Mouse (Mus musculus) intestine, postnatal 0 days (tissue): ENCODE results near the gene Ubn1. TPM values are rescaled to one million over a fixed set of nuclear protein-coding genes. Genes with fewer than 3 reads are reported as not detected.

ENCODE experiments used
- ATAC-seq: fragments of 200-750 bp; cut with Nextera tagmentation; 2 replicates; pipeline ENCODE4 v1.8.0; 2017; ENCODE audit warnings: mild to moderate bottlenecking, moderate TSS enrichment, moderate library complexity
- H3K27ac ChIP-seq: fragments of 300-500 bp; sonication (generic); 2 replicates; pipeline ENCODE4 v1.5.1; 2014; ENCODE audit warnings: mild to moderate bottlenecking, low read depth, low read length, moderate library complexity
- H3K27me3 ChIP-seq: fragments of 300-500 bp; sonication (generic); replicated peaks from 2 replicates; pipeline ENCODE4 v1.6.1; 2014; ENCODE audit warnings: low read length, mixed read lengths; ENCODE audit not compliant: control insufficient read depth, insufficient read depth
- H3K36me3 ChIP-seq: fragments of 300-500 bp; sonication (generic); 2 replicates; pipeline ENCODE4 v1.6.1; 2014; ENCODE audit warnings: mild to moderate bottlenecking, moderate library complexity; ENCODE audit not compliant: control insufficient read depth, insufficient read depth
- H3K4me1 ChIP-seq: fragments of 300-500 bp; sonication (generic); replicated peaks from 2 replicates; pipeline ENCODE4 v1.6.1; 2014; ENCODE audit warnings: antibody characterized with exemption, low read length, mixed read lengths; ENCODE audit not compliant: control insufficient read depth, insufficient read depth
- H3K4me2 ChIP-seq: fragments of 300-500 bp; sonication (generic); replicated peaks from 2 replicates; pipeline ENCODE4 v1.6.1; 2014; ENCODE audit warnings: low read depth, mild to moderate bottlenecking, moderate library complexity
- H3K4me3 ChIP-seq: fragments of 300-500 bp; sonication (generic); 2 replicates; pipeline ENCODE4 v1.5.1; 2014; ENCODE audit warnings: low read depth, low read length
- H3K9ac ChIP-seq: fragments of 300-500 bp; sonication (generic); 2 replicates; pipeline ENCODE4 v1.6.1; 2014; ENCODE audit warnings: mild to moderate bottlenecking, low read depth, low read length
- H3K9me3 ChIP-seq: fragments of 300-500 bp; sonication (generic); 2 replicates; pipeline ENCODE4 v1.6.1; 2016; ENCODE audit warnings: mixed run types; ENCODE audit not compliant: control insufficient read depth
- CTCF ChIP-seq: sonication (generic); IDR thresholded peaks from 2 replicates; pipeline ENCODE4 v1.5.1; 2016; ENCODE audit warnings: low read depth, mild to moderate bottlenecking, control low read depth, antibody characterized with exemption, moderate library complexity
- WGBS: fragments of 180-500 bp; shearing (Covaris S2); extraction: QIAGEN DNeasy Blood & Tissue Kit; methylation state at CpG from one replicate; pipeline ENCODE4 v1.1.7; 2014; 5-methylcytosine and 5-hydroxymethylcytosine counted together
- polyA plus RNA-seq: library from polyadenylated mRNA; unstranded; fragments of >200 nt; fragmentation: Nextera tagmentation; extraction: Ambion mirVana; gene quantifications from 2 replicates; pipeline ENCODE4 v1.2.1, GENCODE M21; 2015

Ubn1 gene
- polyA plus RNA-seq, 1 experiment from 2014 or later = 14.7 TPM

DNA sequence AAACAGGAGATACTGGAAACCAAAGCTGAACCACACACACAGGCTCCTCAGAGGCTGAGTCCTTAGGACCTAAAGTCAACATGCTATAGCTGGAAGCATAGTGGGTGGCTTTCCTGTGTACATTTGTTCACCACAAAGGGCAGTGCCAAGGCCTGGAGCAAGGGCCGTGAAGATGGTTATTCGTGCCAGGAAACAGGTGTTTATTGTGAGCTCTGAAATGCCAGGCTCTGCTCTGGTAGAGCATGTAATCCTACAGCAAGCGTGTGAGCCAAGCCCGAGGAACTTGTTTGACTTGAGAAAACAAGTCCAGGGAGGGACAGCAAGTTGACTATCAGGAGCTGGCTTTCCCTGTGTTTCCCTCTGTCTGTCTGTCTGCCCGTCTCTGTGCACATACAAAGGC is 43.4 kb downstream of the Ubn1 start:
- WGBS = 83% methylated on average over 5 of the region's 5 CpGs
- H3K4me2 ChIP-seq = no peak overlapping the region
- TF ChIP-seq CTCF = no peak
- no peaks in the 10 kb centered on the region for H3K27me3 ChIP-seq
- ATAC-seq = no peak
- no peaks in the 10 kb centered on the region for H3K4me1 ChIP-seq
- no peaks in the 10 kb centered on the region for H3K9me3 ChIP-seq
- no peaks in the 10 kb centered on the region; the same call in 1 of the 2 replicates for H3K36me3 ChIP-seq
- no peak overlapping the region for H3K4me3 ChIP-seq
- H3K9ac ChIP-seq = no peak overlapping the region
- H3K27ac ChIP-seq = no peak overlapping the region

GRCm38 (mm10) chr16:5096504-5096903 is 46.6 kb downstream of the Ubn1 start:
- WGBS = 88% methylated on average over 8 of the region's 8 CpGs
- Histone ChIP-seq H3K27ac (no peak overlapping the region), H3K4me2 (no peak overlapping the region), H3K36me3 (no peaks in the 10 kb centered on the region), H3K9ac (no peak overlapping the region), H3K9me3 (no peaks in the 10 kb centered on the region), H3K4me1 (no peaks in the 10 kb centered on the region), H3K27me3 (no peaks in the 10 kb centered on the region), H3K4me3 (no peak overlapping the region)
- no peak for ATAC-seq
- TF ChIP-seq CTCF = no peak

- Histone ChIP-seq H3K4me1 (no peaks in the 10 kb centered on the region), H3K27ac (no peak overlapping the region), H3K36me3 (no peaks in the 10 kb centered on the region), H3K9me3 (no peaks in the 10 kb centered on the region), H3K4me2 (no peak overlapping the region), H3K9ac (no peak overlapping the region), H3K27me3 (no peaks in the 10 kb centered on the region), H3K4me3 (no peak overlapping the region)
- TF ChIP-seq CTCF = no peak
- WGBS = 65% methylated on average over 6 of the region's 6 CpGs
- no peak for ATAC-seq
Measured at GRCm38 (mm10) chr16:5101000-5101399, 51.1 kb downstream of the Ubn1 start.

- Histone ChIP-seq H3K4me2 (peak overlapping the region; percentile 21), H3K27me3 (no peaks in the 10 kb centered on the region), H3K4me1 (peaks cover 5% of the 10 kb centered on the region), H3K9ac (no peak overlapping the region), H3K27ac (no peak overlapping the region), H3K4me3 (no peak overlapping the region), H3K36me3 (no peaks in the 10 kb centered on the region), H3K9me3 (no peaks in the 10 kb centered on the region)
- no peak for TF ChIP-seq CTCF
- no peak for ATAC-seq
- 49% methylated on average over 7 of the region's 7 CpGs for WGBS
Measured at GRCm38 (mm10) chr16:5109877-5110276, 60.0 kb downstream of the Ubn1 start.

DNA sequence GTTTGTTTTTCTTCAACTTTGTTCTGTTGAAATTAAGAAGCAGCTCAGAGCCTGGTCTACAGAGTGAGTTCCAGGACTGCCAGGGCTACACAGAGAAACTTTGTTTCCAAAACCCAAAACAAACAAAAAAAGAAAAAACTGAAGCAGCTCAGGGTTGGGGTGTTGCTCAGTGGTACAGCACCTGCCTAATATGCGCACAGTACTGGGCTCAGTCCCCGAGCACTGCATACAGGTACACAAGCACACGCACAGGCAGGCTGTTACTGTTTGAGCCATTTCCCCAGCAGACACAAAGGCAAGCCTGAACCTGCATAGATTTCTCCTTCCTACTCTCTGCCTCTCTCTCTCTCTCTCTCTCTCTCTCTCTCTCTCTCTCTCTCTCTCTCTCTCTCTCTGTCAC is 61.2 kb downstream of the Ubn1 start:
- H3K4me3 ChIP-seq = no peak overlapping the region
- WGBS = 85% methylated on average over 3 of the region's 3 CpGs
- no peak overlapping the region for H3K27ac ChIP-seq
- peaks cover 5% of the 10 kb centered on the region for H3K4me1 ChIP-seq
- no peaks in the 10 kb centered on the region for H3K27me3 ChIP-seq
- no peak overlapping the region for H3K9ac ChIP-seq
- H3K36me3 ChIP-seq = no peaks in the 10 kb centered on the region
- no peak for ATAC-seq
- TF ChIP-seq CTCF = no peak
- H3K9me3 ChIP-seq = no peaks in the 10 kb centered on the region
- H3K4me2 ChIP-seq = no peak overlapping the region

DNA sequence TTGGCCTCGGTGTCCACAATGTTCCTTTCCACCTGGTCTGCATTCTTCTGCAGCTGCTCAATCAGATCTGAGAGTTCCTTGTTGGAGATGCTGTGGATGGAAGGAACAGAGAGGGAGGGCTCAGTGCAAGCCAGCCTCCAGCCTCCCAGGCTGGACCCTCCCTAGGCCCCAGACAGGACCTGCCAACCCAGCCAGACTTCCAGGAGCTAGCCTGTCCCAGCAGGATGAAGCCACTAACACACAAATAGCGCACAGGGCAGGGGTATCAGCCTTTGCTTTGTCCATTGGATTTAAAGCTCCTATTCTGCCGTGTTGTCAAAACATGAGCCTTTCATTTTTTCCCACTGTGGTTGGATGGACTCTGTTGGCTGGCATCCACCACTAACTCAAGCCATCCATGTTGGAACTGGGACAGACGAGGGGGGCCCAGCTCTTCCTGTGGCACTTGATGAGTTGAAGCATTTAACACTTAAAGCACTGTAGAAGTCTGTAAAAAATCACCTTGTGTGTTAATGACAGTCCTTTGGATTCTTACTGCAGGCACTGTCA is 63.2 kb downstream of the Ubn1 start:
- H3K4me3 ChIP-seq = no peak overlapping the region
- no peaks in the 10 kb centered on the region for H3K9me3 ChIP-seq
- no peak overlapping the region for H3K27ac ChIP-seq
- ATAC-seq = no peak
- no peak overlapping the region for H3K9ac ChIP-seq
- no peaks in the 10 kb centered on the region for H3K27me3 ChIP-seq
- H3K36me3 ChIP-seq = no peaks in the 10 kb centered on the region
- no peak overlapping the region for H3K4me2 ChIP-seq
- no peak for TF ChIP-seq CTCF
- H3K4me1 ChIP-seq = peaks cover 5% of the 10 kb centered on the region
- 68% methylated on average over 4 of the region's 4 CpGs for WGBS

GRCm38 (mm10) chr16:5113582-5113981 is 63.7 kb downstream of the Ubn1 start:
- Histone ChIP-seq H3K9me3 (no peaks in the 10 kb centered on the region), H3K4me1 (peaks cover 5% of the 10 kb centered on the region), H3K27me3 (no peaks in the 10 kb centered on the region), H3K36me3 (no peaks in the 10 kb centered on the region), H3K4me3 (no peak overlapping the region), H3K27ac (no peak overlapping the region), H3K4me2 (no peak overlapping the region), H3K9ac (no peak overlapping the region)
- peak; percentile 24; the same call in 1 of the 2 replicates for ATAC-seq
- WGBS = 64% methylated on average over 2 of the region's 2 CpGs
- TF ChIP-seq CTCF = no peak
